Mouse (Mus musculus): ENCODE measurements at regions not wholly inside any gene's neighbourhood (a gene's known extent, or its start where the extent isn't known, plus 50 kb on each side); places are given as distances from the start of the nearest gene placed in this dataset.

GRCm38 (mm10) chr8:77774551-77775335 is 50.5 kb upstream of the Ednra start:
- H3K27me3 ChIP-seq: no peaks in the 10 kb centered on the region
- no peak overlapping the region for H3K27ac ChIP-seq (replicated peaks)
- H3K36me3 ChIP-seq: no peaks in the 10 kb centered on the region
- ATAC-seq (replicated peaks): no peak
- WGBS: 87% methylated on average over 8 of the region's 8 CpGs
- H3K4me3 ChIP-seq: no peak overlapping the region
- H3K9me3 ChIP-seq: no peaks in the 10 kb centered on the region
- no peak overlapping the region for H3K4me2 ChIP-seq (replicated peaks)
- 0 out of 2 replicates have a peak, but pooled peaks cover 4% of the 10 kb centered on the region for H3K4me1 ChIP-seq
- no peak overlapping the region for H3K9ac ChIP-seq (replicated peaks)

DNA sequence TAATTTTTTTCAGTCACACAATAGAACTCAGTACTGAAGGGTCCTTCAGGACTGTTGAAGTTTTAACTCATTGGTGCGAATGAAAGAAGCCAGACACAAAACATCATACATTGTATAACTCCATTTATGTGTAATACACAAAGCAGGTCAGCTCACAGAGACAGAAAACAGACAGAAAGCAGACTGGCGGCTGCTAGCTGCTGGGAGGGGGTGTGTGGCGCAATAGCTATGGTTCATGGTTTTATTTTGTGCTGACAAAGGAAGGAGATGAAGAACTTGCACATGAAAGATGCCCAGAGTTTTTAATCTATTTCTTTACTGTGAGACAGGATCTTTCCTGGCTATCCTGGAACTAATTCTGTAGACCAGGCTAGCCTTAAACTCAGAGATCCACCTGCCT is 51.3 kb upstream of the Ednra start:
- ATAC-seq (replicated peaks): no peak
- Histone ChIP-seq H3K4me2 (replicated peaks) (no peak overlapping the region), H3K36me3 (no peaks in the 10 kb centered on the region), H3K4me1 (0 out of 2 replicates have a peak, but pooled peaks cover 4% of the 10 kb centered on the region), H3K9ac (replicated peaks) (no peak overlapping the region), H3K4me3 (no peak overlapping the region), H3K27ac (replicated peaks) (no peak overlapping the region), H3K9me3 (no peaks in the 10 kb centered on the region), H3K27me3 (no peaks in the 10 kb centered on the region)
- WGBS: 94% methylated on average over 3 of the region's 3 CpGs

- Histone ChIP-seq H3K9ac (replicated peaks) (no peak overlapping the region), H3K4me3 (no peak overlapping the region), H3K27me3 (no peaks in the 10 kb centered on the region), H3K36me3 (no peaks in the 10 kb centered on the region), H3K4me1 (no peaks in the 10 kb centered on the region), H3K9me3 (no peaks in the 10 kb centered on the region), H3K4me2 (replicated peaks) (no peak overlapping the region), H3K27ac (replicated peaks) (no peak overlapping the region)
- no peak for ATAC-seq (replicated peaks)
- 78% methylated on average over 5 of the region's 5 CpGs for WGBS
Measured at GRCm38 (mm10) chr8:77777597-77777996, 53.3 kb upstream of the Ednra start.

DNA sequence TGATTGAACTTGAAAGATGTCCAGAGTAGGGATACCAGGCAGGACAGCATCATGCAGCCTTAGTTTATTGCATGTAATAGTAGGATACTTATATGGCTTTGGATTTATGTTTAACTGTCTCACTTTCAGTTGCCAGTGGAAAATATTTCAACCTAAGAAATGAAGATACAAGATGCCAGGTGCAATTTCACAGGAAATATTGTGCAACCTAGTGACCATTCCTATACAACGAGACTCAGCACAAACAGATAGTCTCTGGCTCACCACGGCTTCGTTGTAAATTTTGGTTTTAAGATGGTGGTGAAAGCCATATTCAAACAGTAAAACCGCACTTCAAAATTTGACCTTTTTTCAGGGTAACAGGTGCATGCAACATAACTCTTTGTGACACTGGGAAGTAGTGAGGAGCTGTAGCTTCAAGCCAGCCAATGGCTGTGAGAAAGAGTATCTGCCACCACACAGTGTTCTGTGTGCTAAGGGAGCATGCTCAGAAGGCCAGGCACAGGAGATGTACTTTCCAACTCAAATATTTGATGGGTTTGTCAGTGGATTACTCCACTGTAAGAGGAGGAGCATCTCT is 61.5 kb upstream of the Ednra start:
- Histone ChIP-seq H3K4me1 (no peaks in the 10 kb centered on the region), H3K4me3 (no peak overlapping the region), H3K27me3 (no peaks in the 10 kb centered on the region), H3K9ac (replicated peaks) (no peak overlapping the region), H3K9me3 (no peaks in the 10 kb centered on the region), H3K36me3 (no peaks in the 10 kb centered on the region), H3K27ac (replicated peaks) (no peak overlapping the region), H3K4me2 (replicated peaks) (no peak overlapping the region)
- WGBS: 91% methylated on average over 4 of the region's 4 CpGs
- no peak for ATAC-seq (replicated peaks)

DNA sequence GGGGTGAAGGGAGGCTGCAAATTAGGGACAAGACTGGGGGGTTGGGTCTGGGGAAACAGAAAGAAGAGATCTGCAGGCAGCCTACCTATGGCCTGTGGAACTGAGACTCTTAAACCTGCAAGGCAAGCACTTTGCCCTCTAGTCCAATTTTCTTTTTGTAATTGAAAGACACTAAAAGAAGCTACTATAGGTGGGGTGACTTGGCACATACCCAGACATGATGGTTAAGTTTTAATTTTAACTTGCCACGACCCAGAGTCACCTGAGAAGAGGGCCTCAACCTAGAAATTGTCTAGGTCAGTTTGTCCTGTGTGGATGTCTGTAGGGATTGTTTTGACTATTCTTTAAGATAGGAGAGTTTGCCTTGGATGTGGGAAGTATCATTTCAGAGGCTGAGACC is 70.6 kb upstream of the Ednra start:
- Histone ChIP-seq H3K9me3 (no peaks in the 10 kb centered on the region), H3K36me3 (no peaks in the 10 kb centered on the region), H3K4me1 (no peaks in the 10 kb centered on the region), H3K4me2 (replicated peaks) (no peak overlapping the region), H3K4me3 (no peak overlapping the region), H3K9ac (replicated peaks) (no peak overlapping the region), H3K27me3 (no peaks in the 10 kb centered on the region), H3K27ac (replicated peaks) (no peak overlapping the region)
- 58% methylated on average over 1 of the region's 1 CpGs for WGBS
- ATAC-seq (replicated peaks): no peak

GRCm38 (mm10) chr8:77803147-77803903 is 79.1 kb upstream of the Ednra start:
- H3K36me3 ChIP-seq: no peaks in the 10 kb centered on the region
- H3K4me3 ChIP-seq: no peak overlapping the region
- H3K4me1 ChIP-seq: no peaks in the 10 kb centered on the region
- no peaks in the 10 kb centered on the region for H3K9me3 ChIP-seq
- no peak overlapping the region for H3K4me2 ChIP-seq (replicated peaks)
- no peak overlapping the region for H3K27ac ChIP-seq (replicated peaks)
- no peak for ATAC-seq (replicated peaks)
- WGBS: 83% methylated on average over 9 of the region's 9 CpGs
- no peaks in the 10 kb centered on the region for H3K27me3 ChIP-seq
- H3K9ac ChIP-seq (replicated peaks): no peak overlapping the region

GRCm38 (mm10) chr8:77804536-77804935 is 80.3 kb upstream of the Ednra start:
- WGBS: 96% methylated on average over 6 of the region's 6 CpGs
- no peak overlapping the region for H3K9ac ChIP-seq (replicated peaks)
- no peak overlapping the region for H3K27ac ChIP-seq (replicated peaks)
- no peaks in the 10 kb centered on the region for H3K36me3 ChIP-seq
- no peak for ATAC-seq (replicated peaks)
- H3K4me2 ChIP-seq (replicated peaks): no peak overlapping the region
- no peaks in the 10 kb centered on the region for H3K27me3 ChIP-seq
- no peaks in the 10 kb centered on the region for H3K9me3 ChIP-seq
- no peaks in the 10 kb centered on the region for H3K4me1 ChIP-seq
- H3K4me3 ChIP-seq: no peak overlapping the region

- Histone ChIP-seq H3K4me3 (no peak overlapping the region), H3K9ac (replicated peaks) (no peak overlapping the region), H3K4me1 (no peaks in the 10 kb centered on the region), H3K36me3 (no peaks in the 10 kb centered on the region), H3K27ac (replicated peaks) (no peak overlapping the region), H3K27me3 (no peaks in the 10 kb centered on the region), H3K9me3 (no peaks in the 10 kb centered on the region), H3K4me2 (replicated peaks) (no peak overlapping the region)
- no peak for ATAC-seq (replicated peaks)
- 83% methylated on average over 4 of the region's 4 CpGs for WGBS
Measured at GRCm38 (mm10) chr8:77804956-77805355, 80.7 kb upstream of the Ednra start.

DNA sequence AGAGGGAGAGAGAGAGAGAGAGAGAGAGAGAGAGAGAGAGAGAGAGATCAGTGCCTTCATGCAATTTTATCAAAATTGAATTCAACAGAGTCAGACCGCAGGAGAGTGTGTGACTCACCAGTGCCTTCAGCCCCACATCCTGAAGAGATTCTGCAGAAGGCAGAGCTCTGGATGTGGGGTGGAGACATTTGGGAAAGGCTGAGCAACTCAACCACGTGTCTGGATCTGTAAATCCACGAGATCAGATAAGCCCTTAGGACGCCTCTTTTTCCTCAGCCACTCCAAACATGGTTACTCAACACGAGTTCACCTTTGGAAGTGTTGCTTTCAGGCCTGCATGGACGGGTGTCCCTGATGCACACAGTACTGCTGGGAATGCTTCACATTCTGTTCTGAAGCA is 81.4 kb upstream of the Ednra start:
- Histone ChIP-seq H3K4me1 (no peaks in the 10 kb centered on the region), H3K9ac (replicated peaks) (no peak overlapping the region), H3K4me2 (replicated peaks) (no peak overlapping the region), H3K9me3 (no peaks in the 10 kb centered on the region), H3K27me3 (no peaks in the 10 kb centered on the region), H3K4me3 (no peak overlapping the region), H3K36me3 (no peaks in the 10 kb centered on the region), H3K27ac (replicated peaks) (no peak overlapping the region)
- WGBS: 88% methylated on average over 6 of the region's 6 CpGs
- no peak for ATAC-seq (replicated peaks)

GRCm38 (mm10) chr8:77814796-77815647 is 90.8 kb upstream of the Ednra start:
- no peaks in the 10 kb centered on the region for H3K27me3 ChIP-seq
- H3K27ac ChIP-seq (replicated peaks): no peak overlapping the region
- no peak for ATAC-seq (replicated peaks)
- no peak overlapping the region for H3K9ac ChIP-seq (replicated peaks)
- WGBS: 64% methylated on average over 12 of the region's 12 CpGs
- no peaks in the 10 kb centered on the region for H3K36me3 ChIP-seq
- H3K4me3 ChIP-seq: no peak overlapping the region
- H3K4me1 ChIP-seq: no peaks in the 10 kb centered on the region
- H3K9me3 ChIP-seq: no peaks in the 10 kb centered on the region
- H3K4me2 ChIP-seq (replicated peaks): no peak overlapping the region

DNA sequence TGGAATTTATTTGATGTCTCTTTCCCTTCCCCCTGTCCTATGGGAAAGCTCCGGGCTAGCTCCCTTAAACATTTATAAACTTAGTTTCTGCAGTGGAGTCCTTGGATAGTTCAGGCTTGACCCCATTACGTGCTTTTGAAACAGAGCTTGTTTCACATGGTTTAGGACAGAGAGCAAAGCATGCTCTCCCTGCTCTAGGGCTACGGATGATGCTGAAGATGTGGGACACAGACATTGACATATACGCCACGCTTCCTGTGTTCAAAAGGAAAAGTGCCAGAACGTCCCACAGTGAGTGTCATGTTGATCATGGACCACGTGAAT is 91.3 kb upstream of the Ednra start:
- H3K9ac ChIP-seq (replicated peaks): no peak overlapping the region
- WGBS: 74% methylated on average over 7 of the region's 7 CpGs
- H3K4me3 ChIP-seq: no peak overlapping the region
- no peak overlapping the region for H3K27ac ChIP-seq (replicated peaks)
- no peak for ATAC-seq (replicated peaks)
- no peaks in the 10 kb centered on the region for H3K4me1 ChIP-seq
- H3K9me3 ChIP-seq: no peaks in the 10 kb centered on the region
- no peak overlapping the region for H3K4me2 ChIP-seq (replicated peaks)
- no peaks in the 10 kb centered on the region for H3K36me3 ChIP-seq
- H3K27me3 ChIP-seq: no peaks in the 10 kb centered on the region

- Histone ChIP-seq H3K4me2 (replicated peaks) (no peak overlapping the region), H3K27ac (replicated peaks) (no peak overlapping the region), H3K9me3 (no peaks in the 10 kb centered on the region), H3K4me1 (no peaks in the 10 kb centered on the region), H3K4me3 (no peak overlapping the region), H3K36me3 (no peaks in the 10 kb centered on the region), H3K9ac (replicated peaks) (no peak overlapping the region), H3K27me3 (no peaks in the 10 kb centered on the region)
- no peak for ATAC-seq (replicated peaks)
- WGBS: 89% methylated on average over 4 of the region's 4 CpGs
Measured at GRCm38 (mm10) chr8:77816217-77816616, 92.0 kb upstream of the Ednra start.

Data from forebrain, embryonic 15.5 days (tissue).